Mouse (Mus musculus): ENCODE data around the gene Gm39566. TPM values are rescaled to one million over a fixed set of nuclear protein-coding genes. Genes with fewer than 3 reads are reported as not detected.
A peak's percentile ranks its signal among the peaks of the same experiment; 100 is the strongest.

The Gm39566 gene
- polyA plus RNA-seq, 1 experiment from 2014 or later = not detected

DNA sequence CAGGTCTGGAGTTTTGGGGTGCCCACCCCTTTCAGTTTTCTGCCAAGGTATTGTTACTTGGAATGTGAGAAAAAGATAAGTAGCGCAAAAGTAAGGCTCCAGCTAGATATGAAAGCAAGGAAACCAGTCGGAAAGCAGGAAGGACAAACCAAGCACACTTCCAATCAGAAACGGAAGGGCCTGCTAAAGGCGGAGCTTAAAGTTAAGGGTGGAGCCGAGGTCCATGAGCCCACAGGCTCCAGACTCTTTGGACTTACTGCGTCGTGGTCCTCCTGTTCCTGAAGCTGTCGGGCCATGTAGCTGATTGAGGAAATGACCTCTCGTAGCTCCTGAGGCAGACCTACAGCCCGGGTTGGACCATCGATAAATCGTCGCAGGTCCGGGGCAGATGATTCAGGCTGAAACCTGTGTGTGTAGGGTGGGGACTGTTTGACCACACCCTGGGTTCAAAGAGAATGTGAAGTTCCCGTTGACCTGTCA is 30.3 kb downstream of the Gm39566 start:
- WGBS = 41% methylated on average over 15 of the region's 15 CpGs
- Histone ChIP-seq H3K27ac (replicated peaks) (no peak overlapping the region), H3K4me3 (peak overlapping the region; percentile 4; the same call in 1 of the 2 replicates), H3K36me3 (no peaks in the 10 kb centered on the region), H3K27me3 (ENCODE audit: low read depth, poor library complexity, severe bottlenecking) (peaks cover 9% of the 10 kb centered on the region; the same call in 1 of the 2 replicates), H3K4me1 (no peaks in the 10 kb centered on the region), H3K9me3 (replicated peaks) (no peaks in the 10 kb centered on the region)
- DNase-seq (ENCODE audit: low spot score) = no peak

DNA sequence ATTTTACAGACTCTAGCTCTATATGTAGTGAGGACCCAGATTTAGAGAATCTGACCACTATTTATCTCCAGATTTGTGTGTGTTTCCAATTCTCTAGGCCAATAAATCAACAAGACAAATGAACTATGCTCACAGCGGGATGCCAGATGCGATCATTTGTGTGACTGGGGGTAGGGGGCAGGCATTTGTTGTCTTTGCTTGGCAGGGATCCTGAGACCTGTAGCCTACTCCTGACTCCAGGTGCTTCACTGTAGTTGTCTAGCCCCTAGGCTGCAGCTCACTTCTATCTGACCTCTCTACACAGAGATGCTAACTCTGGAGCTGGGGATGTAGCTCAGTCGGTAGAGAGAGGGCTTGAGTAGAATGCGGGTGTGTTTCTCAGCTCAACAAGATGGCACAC is 33.3 kb downstream of the Gm39566 start:
- Histone ChIP-seq H3K4me1 (peaks cover 23% of the 10 kb centered on the region), H3K9me3 (replicated peaks) (no peaks in the 10 kb centered on the region)

DNA sequence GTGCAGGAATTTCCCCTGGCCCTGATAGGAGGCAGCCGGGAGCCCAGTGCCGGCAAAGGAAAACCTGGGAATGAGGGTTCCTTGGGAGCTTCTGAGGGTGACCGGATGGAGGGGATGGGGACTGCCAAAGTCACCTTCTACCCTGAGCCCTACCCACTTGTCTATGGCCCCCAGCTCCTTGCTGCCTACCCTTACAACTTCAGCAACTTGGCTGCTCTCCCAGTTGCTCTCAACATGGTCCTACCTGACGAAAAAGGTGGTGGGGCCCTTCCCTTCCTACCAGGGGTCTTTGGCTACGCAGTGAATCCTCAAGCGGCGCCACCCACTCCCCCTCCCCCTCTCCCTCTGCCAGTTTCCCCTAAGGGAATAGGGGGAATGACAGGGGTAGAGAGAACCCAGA is 36.1 kb downstream of the Gm39566 start:
- DNase-seq (ENCODE audit: low spot score) = no peak
- WGBS = 46% methylated on average over 7 of the region's 7 CpGs
- Histone ChIP-seq H3K4me3 (no peak overlapping the region), H3K4me1 (peaks cover 23% of the 10 kb centered on the region), H3K27ac (replicated peaks) (0 out of 2 replicates have a peak overlapping the region, but pooled peaks have one; percentile 33), H3K36me3 (0 out of 2 replicates have a peak, but pooled peaks cover 2% of the 10 kb centered on the region), H3K9me3 (replicated peaks) (no peaks in the 10 kb centered on the region), H3K27me3 (ENCODE audit: low read depth, poor library complexity, severe bottlenecking) (peaks cover 57% of the 10 kb centered on the region)

More for the DNA sequence above, 33.3 kb downstream of the Gm39566 start:
- WGBS = 40% methylated on average over 4 of the region's 4 CpGs
- Histone ChIP-seq H3K4me3 (no peak overlapping the region), H3K27me3 (ENCODE audit: low read depth, poor library complexity, severe bottlenecking) (peaks cover 39% of the 10 kb centered on the region), H3K27ac (replicated peaks) (no peak overlapping the region), H3K36me3 (no peaks in the 10 kb centered on the region)
- DNase-seq (ENCODE audit: low spot score) = no peak

DNA sequence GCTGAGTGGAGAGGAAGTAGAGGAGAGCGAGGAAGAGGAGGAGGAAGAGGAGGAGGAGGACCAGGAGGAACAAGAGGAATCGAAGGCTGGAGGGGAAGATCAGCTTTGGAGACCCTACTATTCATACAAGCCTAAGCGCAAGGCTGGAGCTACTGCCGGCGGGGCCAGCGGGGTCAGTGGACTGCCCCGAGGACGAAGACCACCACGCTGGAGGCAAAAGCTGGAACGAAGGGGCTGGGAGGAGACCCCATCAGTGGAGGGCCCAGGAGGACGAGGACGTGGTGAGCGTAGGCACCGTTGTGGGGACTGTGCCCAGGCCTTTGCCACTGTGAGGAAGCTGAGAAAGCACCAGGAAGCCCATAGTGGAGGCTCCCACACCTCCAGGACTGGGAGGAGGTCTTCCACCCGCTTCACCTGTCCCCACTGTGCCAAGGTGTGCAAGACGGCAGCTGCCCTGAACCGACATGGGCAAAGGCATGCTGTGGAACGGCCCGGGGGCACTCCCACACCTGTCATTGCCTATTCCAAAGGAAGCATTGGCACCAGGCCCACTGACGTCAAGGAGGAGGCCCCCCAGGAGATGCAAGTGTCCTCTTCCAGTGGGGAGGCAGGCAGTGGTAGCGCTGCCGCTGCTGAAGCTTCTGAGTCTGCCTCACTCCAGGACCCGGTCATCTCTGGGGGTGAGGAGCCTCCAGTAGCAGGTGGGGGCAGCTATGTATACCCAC is 36.7 kb downstream of the Gm39566 start:
- 73% methylated on average over 23 of the region's 23 CpGs for WGBS
- H3K27ac ChIP-seq (replicated peaks) = no peak overlapping the region

DNA sequence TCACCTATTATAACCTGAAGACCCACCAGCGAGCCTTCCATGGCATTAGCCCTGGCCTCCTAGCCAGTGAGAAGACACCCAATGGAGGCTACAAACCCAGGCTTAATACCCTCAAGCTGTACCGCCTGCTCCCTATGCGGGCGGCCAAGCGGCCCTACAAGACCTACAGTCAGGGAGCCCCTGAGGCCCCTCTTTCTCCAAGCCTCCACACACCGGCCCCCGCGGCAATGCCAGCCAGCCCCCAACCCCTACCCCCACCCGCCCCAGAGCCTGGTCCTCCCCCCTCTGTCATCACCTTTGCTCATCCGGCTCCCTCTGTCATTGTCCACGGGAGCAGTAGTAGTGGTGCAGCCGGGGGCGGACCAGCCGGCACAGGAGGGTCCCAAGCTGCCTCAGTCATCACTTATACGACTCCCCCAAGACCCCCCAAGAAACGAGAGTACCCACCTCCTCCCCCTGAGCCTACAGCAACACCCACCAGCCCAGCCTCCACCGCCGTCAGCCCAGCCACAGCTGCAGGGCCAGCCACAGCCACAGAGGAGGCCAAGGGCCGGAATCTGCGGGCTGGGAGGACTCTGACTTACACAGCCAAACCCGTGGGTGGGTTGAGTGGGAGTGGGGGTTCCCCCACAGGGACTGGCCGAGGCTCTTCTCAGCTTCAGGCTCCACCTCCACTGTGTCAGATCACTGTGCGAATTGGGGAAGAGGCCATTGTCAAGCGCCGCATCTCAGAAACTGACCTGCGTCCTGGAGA is 37.4 kb downstream of the Gm39566 start:
- Histone ChIP-seq H3K4me3 (no peak overlapping the region), H3K36me3 (0 out of 2 replicates have a peak, but pooled peaks cover 2% of the 10 kb centered on the region), H3K4me1 (peaks cover 23% of the 10 kb centered on the region), H3K27me3 (ENCODE audit: low read depth, poor library complexity, severe bottlenecking) (peaks cover 57% of the 10 kb centered on the region), H3K27ac (replicated peaks) (no peak overlapping the region), H3K9me3 (replicated peaks) (no peaks in the 10 kb centered on the region)
- DNase-seq (ENCODE audit: low spot score) = no peak
- WGBS = 69% methylated on average over 26 of the region's 26 CpGs

More for the DNA sequence above, 36.7 kb downstream of the Gm39566 start:
- H3K36me3 ChIP-seq = 0 out of 2 replicates have a peak, but pooled peaks cover 2% of the 10 kb centered on the region
- peaks cover 23% of the 10 kb centered on the region for H3K4me1 ChIP-seq
- no peak for DNase-seq (ENCODE audit: low spot score)
- no peak overlapping the region for H3K4me3 ChIP-seq
- peaks cover 57% of the 10 kb centered on the region for H3K27me3 ChIP-seq (ENCODE audit: low read depth, poor library complexity, severe bottlenecking)
- no peaks in the 10 kb centered on the region for H3K9me3 ChIP-seq (replicated peaks)

DNA sequence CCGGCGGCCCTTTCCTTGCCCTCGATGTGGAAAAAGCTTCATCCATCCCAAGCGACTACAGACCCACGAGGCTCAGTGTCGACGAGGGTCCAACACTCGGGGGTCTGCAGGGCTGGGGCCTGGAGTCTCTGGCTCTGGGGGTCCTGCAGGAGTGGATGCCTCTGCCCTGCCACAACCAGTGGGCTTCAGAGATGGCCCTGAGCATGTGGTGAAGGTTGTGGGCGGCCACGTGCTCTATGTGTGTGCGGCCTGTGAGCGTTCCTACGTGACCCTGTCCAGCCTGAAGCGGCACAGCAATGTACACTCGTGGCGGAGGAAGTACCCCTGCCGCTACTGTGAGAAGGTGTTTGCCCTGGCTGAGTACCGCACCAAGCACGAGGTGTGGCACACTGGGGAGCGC is 38.6 kb downstream of the Gm39566 start:
- Histone ChIP-seq H3K27me3 (ENCODE audit: low read depth, poor library complexity, severe bottlenecking) (peaks cover 49% of the 10 kb centered on the region), H3K4me3 (no peak overlapping the region), H3K9me3 (replicated peaks) (no peaks in the 10 kb centered on the region), H3K36me3 (0 out of 2 replicates have a peak, but pooled peaks cover 2% of the 10 kb centered on the region), H3K27ac (replicated peaks) (0 out of 2 replicates have a peak overlapping the region, but pooled peaks have one; percentile 9), H3K4me1 (peaks cover 23% of the 10 kb centered on the region)
- WGBS = 85% methylated on average over 20 of the region's 20 CpGs
- no peak for DNase-seq (ENCODE audit: low spot score)

DNA sequence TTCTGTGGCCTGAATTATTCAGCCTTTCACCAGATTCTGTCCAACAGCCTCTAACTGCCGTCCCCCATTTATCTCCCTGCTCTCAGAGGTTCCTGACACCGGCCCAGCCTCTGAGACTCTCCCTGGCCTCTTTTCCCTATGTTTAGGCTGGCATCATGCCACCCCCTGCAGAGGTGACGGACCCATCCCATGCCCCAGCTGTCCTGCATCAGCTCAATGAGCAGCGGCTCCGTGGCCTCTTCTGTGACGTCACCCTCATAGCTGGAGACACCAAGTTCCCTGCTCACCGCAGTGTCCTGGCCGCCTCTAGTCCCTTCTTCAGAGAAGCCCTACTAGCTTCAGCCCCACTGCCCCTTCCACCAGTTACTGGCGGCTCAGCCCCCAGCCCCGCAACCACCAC is 39.4 kb downstream of the Gm39566 start:
- peaks cover 49% of the 10 kb centered on the region for H3K27me3 ChIP-seq (ENCODE audit: low read depth, poor library complexity, severe bottlenecking)
- H3K4me1 ChIP-seq = peaks cover 23% of the 10 kb centered on the region
- H3K36me3 ChIP-seq = 0 out of 2 replicates have a peak, but pooled peaks cover 2% of the 10 kb centered on the region
- 70% methylated on average over 10 of the region's 10 CpGs for WGBS
- no peak for DNase-seq (ENCODE audit: low spot score)
- H3K27ac ChIP-seq (replicated peaks) = peak overlapping the region; percentile 13; the same call in 1 of the 2 replicates
- no peaks in the 10 kb centered on the region for H3K9me3 ChIP-seq (replicated peaks)
- H3K4me3 ChIP-seq = no peak overlapping the region

DNA sequence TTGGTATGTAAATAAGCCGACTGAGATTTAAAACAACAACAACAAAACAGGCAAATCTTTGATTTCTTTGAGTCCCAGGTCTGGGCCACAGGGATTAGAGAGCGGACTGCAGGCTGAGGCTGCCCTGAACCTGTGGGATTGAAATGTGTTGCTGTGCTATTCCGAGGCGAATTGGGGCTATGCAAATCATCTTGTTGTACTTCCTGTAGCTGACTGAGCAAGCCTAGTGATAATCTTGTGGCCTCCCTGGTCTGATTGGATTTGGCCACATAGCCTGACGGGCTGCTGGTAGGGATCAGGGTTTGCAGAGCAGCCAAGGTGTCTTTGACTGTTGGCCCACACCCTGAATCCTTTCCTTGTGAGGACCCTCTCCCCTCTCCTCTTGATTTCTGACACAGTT is 40.1 kb downstream of the Gm39566 start:
- H3K4me1 ChIP-seq = peaks cover 23% of the 10 kb centered on the region
- 0 out of 2 replicates have a peak, but pooled peaks cover 2% of the 10 kb centered on the region for H3K36me3 ChIP-seq
- H3K27ac ChIP-seq (replicated peaks) = no peak overlapping the region
- H3K9me3 ChIP-seq (replicated peaks) = no peaks in the 10 kb centered on the region
- peaks cover 49% of the 10 kb centered on the region for H3K27me3 ChIP-seq (ENCODE audit: low read depth, poor library complexity, severe bottlenecking)
- 58% methylated on average over 5 of the region's 5 CpGs for WGBS
- DNase-seq (ENCODE audit: low spot score) = no peak
- no peak overlapping the region for H3K4me3 ChIP-seq

DNA sequence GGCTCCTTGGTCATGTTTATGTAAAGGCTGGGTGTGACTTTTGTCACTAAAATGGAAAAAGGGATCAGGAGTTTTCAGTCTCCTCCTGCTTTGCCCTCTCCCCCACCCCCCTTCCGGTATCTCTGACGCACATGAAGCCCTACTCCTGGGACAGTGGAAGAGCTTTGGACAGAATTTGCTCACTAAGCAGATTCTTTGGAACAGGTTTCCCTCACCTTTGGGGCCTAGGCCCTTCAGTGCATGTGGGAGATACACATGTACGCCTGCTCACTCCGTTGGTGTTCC is 47.5 kb downstream of the Gm39566 start:
- peaks cover 28% of the 10 kb centered on the region for H3K4me1 ChIP-seq
- no peak overlapping the region for H3K27ac ChIP-seq (replicated peaks)
- no peaks in the 10 kb centered on the region for H3K9me3 ChIP-seq (replicated peaks)
- H3K36me3 ChIP-seq = no peaks in the 10 kb centered on the region
- WGBS = 71% methylated on average over 4 of the region's 4 CpGs
- H3K27me3 ChIP-seq (ENCODE audit: low read depth, poor library complexity, severe bottlenecking) = peaks cover 14% of the 10 kb centered on the region
- no peak for DNase-seq (ENCODE audit: low spot score)
- peak overlapping the region; percentile 89; the same call in 1 of the 2 replicates for H3K4me3 ChIP-seq

DNA sequence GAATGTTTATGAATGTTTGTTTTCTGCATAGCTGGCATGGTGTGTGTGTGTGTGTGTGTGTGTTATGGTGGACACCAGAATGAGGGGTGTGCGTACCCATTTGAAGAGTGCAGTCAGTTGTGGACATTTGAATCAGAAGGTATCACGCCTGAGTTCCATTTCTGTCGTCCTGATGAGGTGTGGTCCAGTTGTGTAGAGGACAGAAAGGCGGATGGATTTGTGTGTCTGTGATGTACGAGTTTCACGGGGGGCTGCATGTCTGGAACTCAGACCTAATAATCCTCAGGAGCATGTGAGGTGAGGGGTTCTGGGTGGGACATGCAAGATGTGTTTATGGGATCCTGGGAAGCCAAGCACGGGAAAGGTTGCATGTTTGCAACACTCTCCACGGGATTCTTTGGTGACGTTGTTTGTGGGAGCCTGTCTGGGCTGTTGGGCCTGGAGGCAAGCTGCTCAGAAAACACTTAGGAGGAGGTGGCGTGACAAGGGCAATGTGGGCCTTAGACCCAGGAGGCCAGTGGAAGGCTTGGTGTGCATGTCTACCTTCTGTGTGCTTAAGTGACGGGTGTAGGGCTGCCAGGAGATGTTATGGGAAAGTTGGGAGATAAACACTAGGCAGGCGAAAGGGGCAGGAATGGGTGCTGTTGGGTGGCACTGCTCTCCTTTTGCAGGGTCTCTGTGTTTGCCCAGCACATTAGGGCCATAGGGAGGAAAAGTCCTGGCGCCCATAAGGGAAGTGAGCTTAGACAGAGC is 48.0 kb downstream of the Gm39566 start:
- H3K27ac ChIP-seq (replicated peaks) = no peak overlapping the region
- H3K4me1 ChIP-seq = peaks cover 28% of the 10 kb centered on the region
- H3K36me3 ChIP-seq = no peaks in the 10 kb centered on the region
- DNase-seq (ENCODE audit: low spot score) = no peak
- H3K27me3 ChIP-seq (ENCODE audit: low read depth, poor library complexity, severe bottlenecking) = peaks cover 14% of the 10 kb centered on the region
- no peaks in the 10 kb centered on the region for H3K9me3 ChIP-seq (replicated peaks)
- WGBS = 72% methylated on average over 13 of the region's 13 CpGs
- H3K4me3 ChIP-seq = peak overlapping the region; percentile 89

DNA sequence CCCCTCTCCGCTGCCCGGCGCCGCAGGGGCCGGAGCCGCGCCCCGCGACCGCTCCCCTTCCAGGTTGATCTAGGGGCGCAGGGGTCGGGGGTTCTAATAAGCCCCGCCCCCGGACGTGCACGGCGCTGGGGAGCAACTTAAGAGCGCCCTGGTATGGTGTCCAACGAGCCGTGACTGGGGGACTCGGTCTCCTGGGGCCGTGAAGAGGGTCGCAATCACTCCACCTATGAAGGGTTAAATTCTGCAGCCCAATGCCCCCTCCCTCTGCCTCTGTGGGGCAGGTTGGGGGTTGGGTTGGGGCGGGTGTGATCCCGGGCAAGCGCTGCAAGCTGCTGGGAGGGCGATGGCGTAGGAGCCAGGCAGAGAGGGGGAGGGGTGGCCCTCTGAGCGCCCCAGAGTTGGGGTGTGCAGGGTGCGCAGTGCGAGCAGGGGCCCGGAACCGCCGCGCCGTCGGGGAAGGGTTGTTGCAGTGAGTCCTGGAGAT is 48.9 kb downstream of the Gm39566 start:
- H3K9me3 ChIP-seq (replicated peaks) = no peaks in the 10 kb centered on the region
- H3K27me3 ChIP-seq (ENCODE audit: low read depth, poor library complexity, severe bottlenecking) = peaks cover 14% of the 10 kb centered on the region
- H3K4me3 ChIP-seq = peak overlapping the region; percentile 89
- peak overlapping the region; percentile 92 for H3K27ac ChIP-seq (replicated peaks)
- no peaks in the 10 kb centered on the region for H3K36me3 ChIP-seq
- H3K4me1 ChIP-seq = peaks cover 32% of the 10 kb centered on the region
- under 1% methylated on average over 37 of the region's 37 CpGs for WGBS
- DNase-seq (ENCODE audit: low spot score) = peak; percentile 66
